Mouse (Mus musculus): ENCODE data around the gene Dcpp1.

DNA sequence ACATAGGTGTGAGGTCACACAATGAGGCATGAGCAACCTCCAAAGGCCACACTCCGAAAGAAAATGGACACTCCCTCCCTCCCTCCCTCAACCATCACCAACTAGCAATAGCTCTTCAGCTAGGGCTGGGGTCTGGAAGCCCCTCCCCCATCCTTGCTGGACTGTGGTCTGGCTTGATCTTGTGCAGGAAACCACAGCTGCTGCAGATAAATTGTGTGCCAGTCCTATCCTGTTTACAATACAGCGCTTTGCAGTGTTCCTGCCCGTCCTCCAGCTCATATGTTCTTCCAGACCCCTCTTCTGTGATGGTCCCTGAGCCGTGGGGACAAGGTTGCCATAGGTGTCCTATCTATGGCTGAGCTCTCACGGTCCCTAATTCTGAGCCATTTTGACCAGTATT is 50.5 kb downstream of the Dcpp1 start:
- TF ChIP-seq CTCF (IDR thresholded peaks at IDR 0.05; ENCODE audit: borderline replicate concordance, extremely low read depth, insufficient read depth, insufficient read length), result no peak
- no peak for TF ChIP-seq POLR2A (IDR thresholded peaks at IDR 0.05; ENCODE audit: borderline replicate concordance, extremely low read depth, insufficient read depth, insufficient read length, poor library complexity, severe bottlenecking)
